Mouse (Mus musculus): ENCODE measurements at regions not wholly inside any gene's neighbourhood (a gene's known extent, or its start where the extent isn't known, plus 50 kb on each side); places are given as distances from the start of the nearest gene placed in this dataset.

DNA sequence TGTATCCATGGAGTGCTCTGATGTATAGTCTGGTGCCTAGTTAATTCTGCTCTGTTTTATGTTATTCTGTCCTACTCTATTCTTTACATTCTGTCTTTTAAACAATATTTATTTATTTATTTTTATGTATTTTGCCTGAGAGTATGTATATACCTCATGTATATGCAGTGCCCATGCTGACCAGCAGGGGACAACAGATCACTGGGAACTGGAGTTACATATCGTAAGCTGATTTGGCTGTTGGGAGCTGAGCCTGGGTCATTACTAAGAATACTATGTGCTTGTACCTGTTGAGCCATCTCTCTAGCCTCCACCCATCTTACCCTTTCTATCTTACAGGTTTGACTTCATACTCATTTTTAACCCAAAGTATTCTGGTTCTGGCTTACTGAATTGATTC, 251.8 kb downstream of the Sec16b start:
- TF ChIP-seq POLR2A (IDR thresholded peaks at IDR 0.05; ENCODE audit: borderline replicate concordance, insufficient read depth, low read length) = no peak
- no peak for TF ChIP-seq CTCF (IDR thresholded peaks at IDR 0.05; ENCODE audit: borderline replicate concordance, insufficient read depth, low read depth, low read length)
